Mouse (Mus musculus): Measurements from ENCODE around the gene Immp2l. TPM values are rescaled to one million over a fixed set of nuclear protein-coding genes. Genes with fewer than 3 reads are reported as not detected.
A peak's percentile ranks its signal among the peaks of the same experiment; 100 is the strongest.

The Immp2l gene
- polyA plus RNA-seq, 1 experiment from 2014 or later, result 11.3 TPM

GRCm38 (mm10) chr12:41185509-41185908 is 161.6 kb downstream of the Immp2l start:
- H3K4me3 ChIP-seq (replicated peaks), result no peak overlapping the region

GRCm38 (mm10) chr12:41192829-41193228 is 168.9 kb downstream of the Immp2l start:
- H3K4me3 ChIP-seq (replicated peaks), result no peak overlapping the region
- peaks cover 7% of the 10 kb centered on the region; the same call in 1 of the 2 replicates for H3K4me1 ChIP-seq (replicated peaks)
- no peaks in the 10 kb centered on the region for H3K36me3 ChIP-seq
- 81% methylated on average over 3 of the region's 3 CpGs for WGBS
- H3K4me2 ChIP-seq, result no peak overlapping the region
- no peak overlapping the region for H3K9ac ChIP-seq (replicated peaks)
- no peak overlapping the region for H3K27ac ChIP-seq
- ATAC-seq (ENCODE audit: insufficient number of reproducible peaks, insufficient read depth, low FRiP score, low TSS enrichment, low read depth), result no peak
- H3K9me3 ChIP-seq, result no peaks in the 10 kb centered on the region
- H3K27me3 ChIP-seq, result no peaks in the 10 kb centered on the region

More at GRCm38 (mm10) chr12:41185509-41185908, 161.6 kb downstream of the Immp2l start:
- H3K9ac ChIP-seq (replicated peaks), result no peak overlapping the region
- no peaks in the 10 kb centered on the region for H3K4me1 ChIP-seq (replicated peaks)
- no peaks in the 10 kb centered on the region for H3K36me3 ChIP-seq
- H3K9me3 ChIP-seq, result no peaks in the 10 kb centered on the region
- no peak overlapping the region for H3K4me2 ChIP-seq
- WGBS, result 93% methylated on average over 6 of the region's 6 CpGs
- H3K27me3 ChIP-seq, result no peaks in the 10 kb centered on the region
- ATAC-seq (ENCODE audit: insufficient number of reproducible peaks, insufficient read depth, low FRiP score, low TSS enrichment, low read depth), result no peak
- no peak overlapping the region for H3K27ac ChIP-seq

- no peak for ATAC-seq (ENCODE audit: insufficient number of reproducible peaks, insufficient read depth, low FRiP score, low TSS enrichment, low read depth)
- no peak overlapping the region for H3K27ac ChIP-seq
- no peaks in the 10 kb centered on the region for H3K27me3 ChIP-seq
- H3K9me3 ChIP-seq, result no peaks in the 10 kb centered on the region
- no peaks in the 10 kb centered on the region for H3K36me3 ChIP-seq
- WGBS, result 90% methylated on average over 2 of the region's 2 CpGs
- no peak overlapping the region for H3K9ac ChIP-seq (replicated peaks)
- H3K4me1 ChIP-seq (replicated peaks), result peaks cover 7% of the 10 kb centered on the region; the same call in 1 of the 2 replicates
- H3K4me3 ChIP-seq (replicated peaks), result no peak overlapping the region
- H3K4me2 ChIP-seq, result no peak overlapping the region
Measured at GRCm38 (mm10) chr12:41196374-41196773, 172.5 kb downstream of the Immp2l start.

- H3K36me3 ChIP-seq, result no peaks in the 10 kb centered on the region
- H3K4me2 ChIP-seq, result no peak overlapping the region
- no peaks in the 10 kb centered on the region for H3K4me1 ChIP-seq (replicated peaks)
- no peak overlapping the region for H3K4me3 ChIP-seq (replicated peaks)
- ATAC-seq (ENCODE audit: insufficient number of reproducible peaks, insufficient read depth, low FRiP score, low TSS enrichment, low read depth), result no peak
- H3K9me3 ChIP-seq, result no peaks in the 10 kb centered on the region
- 39% methylated on average over 1 of the region's 1 CpGs for WGBS
- H3K9ac ChIP-seq (replicated peaks), result no peak overlapping the region
- H3K27ac ChIP-seq, result no peak overlapping the region
- no peaks in the 10 kb centered on the region for H3K27me3 ChIP-seq
Measured at GRCm38 (mm10) chr12:41215186-41215585, 191.3 kb downstream of the Immp2l start.

GRCm38 (mm10) chr12:41221893-41222292 is 198.0 kb downstream of the Immp2l start:
- H3K9me3 ChIP-seq, result no peaks in the 10 kb centered on the region
- peaks cover 11% of the 10 kb centered on the region for H3K4me1 ChIP-seq (replicated peaks)
- 61% methylated on average over 3 of the region's 3 CpGs for WGBS
- no peak overlapping the region for H3K27ac ChIP-seq
- no peak overlapping the region for H3K4me3 ChIP-seq (replicated peaks)
- no peaks in the 10 kb centered on the region for H3K27me3 ChIP-seq
- no peak overlapping the region for H3K9ac ChIP-seq (replicated peaks)
- no peak for ATAC-seq (ENCODE audit: insufficient number of reproducible peaks, insufficient read depth, low FRiP score, low TSS enrichment, low read depth)
- H3K36me3 ChIP-seq, result no peaks in the 10 kb centered on the region
- H3K4me2 ChIP-seq, result no peak overlapping the region

- Histone ChIP-seq H3K27me3 (no peaks in the 10 kb centered on the region), H3K36me3 (no peaks in the 10 kb centered on the region), H3K4me2 (no peak overlapping the region), H3K9me3 (no peaks in the 10 kb centered on the region), H3K9ac (replicated peaks) (no peak overlapping the region), H3K27ac (no peak overlapping the region), H3K4me3 (replicated peaks) (no peak overlapping the region), H3K4me1 (replicated peaks) (peaks cover 11% of the 10 kb centered on the region)
- WGBS, result 34% methylated on average over 1 of the region's 1 CpGs
- ATAC-seq (ENCODE audit: insufficient number of reproducible peaks, insufficient read depth, low FRiP score, low TSS enrichment, low read depth), result no peak
Measured at GRCm38 (mm10) chr12:41223686-41224085, 199.8 kb downstream of the Immp2l start.

GRCm38 (mm10) chr12:41224538-41224937 is 200.6 kb downstream of the Immp2l start:
- 8% methylated on average over 4 of the region's 4 CpGs for WGBS
- no peak overlapping the region for H3K27ac ChIP-seq
- ATAC-seq (ENCODE audit: insufficient number of reproducible peaks, insufficient read depth, low FRiP score, low TSS enrichment, low read depth), result peak; percentile 66; the same call in 1 of the 2 replicates
- no peaks in the 10 kb centered on the region for H3K36me3 ChIP-seq
- peaks cover 11% of the 10 kb centered on the region for H3K4me1 ChIP-seq (replicated peaks)
- H3K4me3 ChIP-seq (replicated peaks), result no peak overlapping the region
- no peaks in the 10 kb centered on the region for H3K27me3 ChIP-seq
- H3K9me3 ChIP-seq, result no peaks in the 10 kb centered on the region
- H3K9ac ChIP-seq (replicated peaks), result no peak overlapping the region
- H3K4me2 ChIP-seq, result no peak overlapping the region

GRCm38 (mm10) chr12:41231966-41232365 is 208.1 kb downstream of the Immp2l start:
- no peak overlapping the region for H3K4me2 ChIP-seq
- no peak overlapping the region for H3K4me3 ChIP-seq (replicated peaks)
- no peak overlapping the region for H3K9ac ChIP-seq (replicated peaks)
- no peaks in the 10 kb centered on the region for H3K36me3 ChIP-seq
- no peak for ATAC-seq (ENCODE audit: insufficient number of reproducible peaks, insufficient read depth, low FRiP score, low TSS enrichment, low read depth)
- no peaks in the 10 kb centered on the region for H3K27me3 ChIP-seq
- H3K4me1 ChIP-seq (replicated peaks), result no peaks in the 10 kb centered on the region
- H3K9me3 ChIP-seq, result no peaks in the 10 kb centered on the region
- 68% methylated on average over 2 of the region's 2 CpGs for WGBS
- H3K27ac ChIP-seq, result no peak overlapping the region

GRCm38 (mm10) chr12:41237880-41238279 is 214.0 kb downstream of the Immp2l start:
- Histone ChIP-seq H3K27me3 (no peaks in the 10 kb centered on the region), H3K27ac (no peak overlapping the region), H3K4me1 (replicated peaks) (no peaks in the 10 kb centered on the region), H3K4me3 (replicated peaks) (no peak overlapping the region), H3K9ac (replicated peaks) (no peak overlapping the region), H3K4me2 (no peak overlapping the region), H3K36me3 (no peaks in the 10 kb centered on the region), H3K9me3 (no peaks in the 10 kb centered on the region)
- ATAC-seq (ENCODE audit: insufficient number of reproducible peaks, insufficient read depth, low FRiP score, low TSS enrichment, low read depth), result no peak
- WGBS, result 79% methylated on average over 3 of the region's 3 CpGs

GRCm38 (mm10) chr12:41241221-41241620 is 217.3 kb downstream of the Immp2l start:
- no peak overlapping the region for H3K9ac ChIP-seq (replicated peaks)
- H3K27ac ChIP-seq, result no peak overlapping the region
- no peaks in the 10 kb centered on the region for H3K27me3 ChIP-seq
- no peak overlapping the region for H3K4me3 ChIP-seq (replicated peaks)
- no peaks in the 10 kb centered on the region for H3K36me3 ChIP-seq
- 33% methylated on average over 2 of the region's 2 CpGs for WGBS
- no peak overlapping the region for H3K4me2 ChIP-seq
- no peaks in the 10 kb centered on the region for H3K4me1 ChIP-seq (replicated peaks)
- no peak for ATAC-seq (ENCODE audit: insufficient number of reproducible peaks, insufficient read depth, low FRiP score, low TSS enrichment, low read depth)
- H3K9me3 ChIP-seq, result no peaks in the 10 kb centered on the region

GRCm38 (mm10) chr12:41248254-41248653 is 224.4 kb downstream of the Immp2l start:
- no peak for ATAC-seq (ENCODE audit: insufficient number of reproducible peaks, insufficient read depth, low FRiP score, low TSS enrichment, low read depth)
- Histone ChIP-seq H3K4me3 (replicated peaks) (no peak overlapping the region), H3K4me2 (no peak overlapping the region), H3K9ac (replicated peaks) (no peak overlapping the region), H3K27ac (no peak overlapping the region), H3K36me3 (no peaks in the 10 kb centered on the region), H3K9me3 (no peaks in the 10 kb centered on the region), H3K27me3 (no peaks in the 10 kb centered on the region), H3K4me1 (replicated peaks) (no peaks in the 10 kb centered on the region)
- WGBS, result 95% methylated on average over 1 of the region's 1 CpGs

- H3K27me3 ChIP-seq, result no peaks in the 10 kb centered on the region
- WGBS, result 86% methylated on average over 3 of the region's 3 CpGs
- H3K4me3 ChIP-seq (replicated peaks), result no peak overlapping the region
- no peaks in the 10 kb centered on the region for H3K4me1 ChIP-seq (replicated peaks)
- H3K27ac ChIP-seq, result no peak overlapping the region
- no peaks in the 10 kb centered on the region for H3K36me3 ChIP-seq
- ATAC-seq (ENCODE audit: insufficient number of reproducible peaks, insufficient read depth, low FRiP score, low TSS enrichment, low read depth), result no peak
- H3K4me2 ChIP-seq, result no peak overlapping the region
- no peaks in the 10 kb centered on the region for H3K9me3 ChIP-seq
- H3K9ac ChIP-seq (replicated peaks), result no peak overlapping the region
Measured at GRCm38 (mm10) chr12:41250123-41250522, 226.2 kb downstream of the Immp2l start.

All from limb, embryonic 12.5 days (tissue).